Mouse (Mus musculus): ENCODE measurements around the gene Hs3st6. TPM values are rescaled to one million over a fixed set of nuclear protein-coding genes. Genes with fewer than 3 reads are reported as not detected.

Hs3st6 gene
- polyA plus RNA-seq, 1 experiment: 0.72 TPM

DNA sequence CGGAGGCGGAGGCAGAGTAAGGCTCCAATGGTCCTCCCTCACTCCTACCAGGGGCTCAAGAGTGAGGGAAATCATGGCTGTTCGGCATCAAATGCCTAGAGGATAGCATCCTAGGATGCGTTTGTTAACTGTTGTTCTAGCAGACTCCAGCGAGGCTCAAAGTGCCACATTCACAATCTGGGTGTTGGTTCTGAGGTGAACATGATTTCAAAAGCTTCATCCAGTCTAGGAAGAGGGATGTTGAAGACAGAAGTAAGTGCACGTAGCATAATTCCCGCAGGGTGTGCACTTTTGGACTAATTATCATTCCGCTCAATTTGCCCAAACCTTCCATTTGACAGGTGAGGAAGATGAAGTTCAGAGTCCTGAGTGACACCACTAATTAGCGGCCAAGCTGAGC, 45.4 kb downstream of the Hs3st6 start:
- Histone ChIP-seq H3K27me3 (ENCODE audit: control insufficient read depth, insufficient read depth, low read length, poor library complexity, severe bottlenecking) (no peaks in the 10 kb centered on the region), H3K9me3 (replicated peaks; ENCODE audit: control insufficient read depth, insufficient read depth, low read length, poor library complexity, severe bottlenecking) (no peaks in the 10 kb centered on the region), H3K36me3 (ENCODE audit: control insufficient read depth, insufficient read depth, low read length, poor library complexity, severe bottlenecking) (no peaks in the 10 kb centered on the region), H3K4me3 (ENCODE audit: low read depth, low read length) (no peak overlapping the region), H3K27ac (ENCODE audit: insufficient read depth, low read length) (no peak overlapping the region), H3K9ac (ENCODE audit: low read depth, poor library complexity, severe bottlenecking) (no peak overlapping the region), H3K4me1 (ENCODE audit: control insufficient read depth, insufficient read depth, low read length) (peaks cover 4% of the 10 kb centered on the region)
- no peak for TF ChIP-seq EP300 (IDR thresholded peaks at IDR 0.05; ENCODE audit: insufficient read depth, low read depth, low read length)
- TF ChIP-seq CTCF (IDR thresholded peaks at IDR 0.05; ENCODE audit: low read depth, low read length): no peak
- TF ChIP-seq POLR2A (IDR thresholded peaks at IDR 0.05; ENCODE audit: insufficient read depth, low read length): no peak

DNA sequence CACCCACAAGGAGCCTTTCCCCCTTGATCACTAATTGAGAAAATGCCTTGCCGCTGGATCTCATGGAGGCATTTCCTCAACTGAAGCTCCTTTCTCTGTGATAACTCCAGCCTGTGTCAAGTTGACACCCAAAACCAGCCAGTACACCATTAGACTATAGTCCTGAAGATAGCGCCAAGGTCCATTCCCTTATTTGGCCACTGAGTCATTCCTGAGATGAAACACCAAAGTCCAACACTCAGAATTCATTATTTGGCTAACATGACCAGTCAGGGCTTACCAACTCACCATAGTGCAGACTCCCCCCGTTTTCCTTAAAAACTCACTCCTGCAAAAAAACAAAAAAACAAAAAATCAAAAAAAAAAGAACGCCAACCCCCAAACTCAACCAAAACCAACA, 46.7 kb downstream of the Hs3st6 start:
- peaks cover 2% of the 10 kb centered on the region for H3K4me1 ChIP-seq (ENCODE audit: control insufficient read depth, insufficient read depth, low read length)
- no peak overlapping the region for H3K4me3 ChIP-seq (ENCODE audit: low read depth, low read length)
- no peak for TF ChIP-seq CTCF (IDR thresholded peaks at IDR 0.05; ENCODE audit: low read depth, low read length)
- no peak for TF ChIP-seq EP300 (IDR thresholded peaks at IDR 0.05; ENCODE audit: insufficient read depth, low read depth, low read length)
- TF ChIP-seq POLR2A (IDR thresholded peaks at IDR 0.05; ENCODE audit: insufficient read depth, low read length): no peak
- H3K27ac ChIP-seq (ENCODE audit: insufficient read depth, low read length): no peak overlapping the region
- H3K9ac ChIP-seq (ENCODE audit: low read depth, poor library complexity, severe bottlenecking): no peak overlapping the region
- H3K27me3 ChIP-seq (ENCODE audit: control insufficient read depth, insufficient read depth, low read length, poor library complexity, severe bottlenecking): no peaks in the 10 kb centered on the region
- no peaks in the 10 kb centered on the region for H3K9me3 ChIP-seq (replicated peaks; ENCODE audit: control insufficient read depth, insufficient read depth, low read length, poor library complexity, severe bottlenecking)
- H3K36me3 ChIP-seq (ENCODE audit: control insufficient read depth, insufficient read depth, low read length, poor library complexity, severe bottlenecking): no peaks in the 10 kb centered on the region

DNA sequence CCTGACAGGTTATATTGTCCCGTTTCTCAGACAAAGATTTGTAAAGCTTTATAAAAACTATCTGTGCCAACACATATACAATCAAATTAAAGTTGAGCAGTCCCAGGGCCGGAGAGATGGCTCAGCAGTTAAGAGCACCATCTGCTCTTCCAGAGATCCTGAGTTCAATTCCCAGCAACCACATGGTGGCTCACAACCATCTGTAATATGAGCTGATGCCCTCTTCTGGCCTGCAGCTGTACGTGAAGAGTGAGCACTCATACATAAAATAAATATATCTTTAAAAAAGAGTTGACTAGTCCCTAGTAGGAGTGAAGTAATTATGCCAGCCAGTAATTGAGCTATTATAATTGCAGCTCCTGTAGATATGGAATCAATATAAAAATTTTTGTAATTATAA, 47.7 kb downstream of the Hs3st6 start:
- Histone ChIP-seq H3K27ac (ENCODE audit: insufficient read depth, low read length) (no peak overlapping the region), H3K4me3 (ENCODE audit: low read depth, low read length) (no peak overlapping the region), H3K27me3 (ENCODE audit: control insufficient read depth, insufficient read depth, low read length, poor library complexity, severe bottlenecking) (no peaks in the 10 kb centered on the region), H3K9ac (ENCODE audit: low read depth, poor library complexity, severe bottlenecking) (no peak overlapping the region), H3K9me3 (replicated peaks; ENCODE audit: control insufficient read depth, insufficient read depth, low read length, poor library complexity, severe bottlenecking) (no peaks in the 10 kb centered on the region), H3K36me3 (ENCODE audit: control insufficient read depth, insufficient read depth, low read length, poor library complexity, severe bottlenecking) (no peaks in the 10 kb centered on the region), H3K4me1 (ENCODE audit: control insufficient read depth, insufficient read depth, low read length) (peaks cover 2% of the 10 kb centered on the region)
- TF ChIP-seq EP300 (IDR thresholded peaks at IDR 0.05; ENCODE audit: insufficient read depth, low read depth, low read length) (no peak), CTCF (IDR thresholded peaks at IDR 0.05; ENCODE audit: low read depth, low read length) (no peak), POLR2A (IDR thresholded peaks at IDR 0.05; ENCODE audit: insufficient read depth, low read length) (no peak)

DNA sequence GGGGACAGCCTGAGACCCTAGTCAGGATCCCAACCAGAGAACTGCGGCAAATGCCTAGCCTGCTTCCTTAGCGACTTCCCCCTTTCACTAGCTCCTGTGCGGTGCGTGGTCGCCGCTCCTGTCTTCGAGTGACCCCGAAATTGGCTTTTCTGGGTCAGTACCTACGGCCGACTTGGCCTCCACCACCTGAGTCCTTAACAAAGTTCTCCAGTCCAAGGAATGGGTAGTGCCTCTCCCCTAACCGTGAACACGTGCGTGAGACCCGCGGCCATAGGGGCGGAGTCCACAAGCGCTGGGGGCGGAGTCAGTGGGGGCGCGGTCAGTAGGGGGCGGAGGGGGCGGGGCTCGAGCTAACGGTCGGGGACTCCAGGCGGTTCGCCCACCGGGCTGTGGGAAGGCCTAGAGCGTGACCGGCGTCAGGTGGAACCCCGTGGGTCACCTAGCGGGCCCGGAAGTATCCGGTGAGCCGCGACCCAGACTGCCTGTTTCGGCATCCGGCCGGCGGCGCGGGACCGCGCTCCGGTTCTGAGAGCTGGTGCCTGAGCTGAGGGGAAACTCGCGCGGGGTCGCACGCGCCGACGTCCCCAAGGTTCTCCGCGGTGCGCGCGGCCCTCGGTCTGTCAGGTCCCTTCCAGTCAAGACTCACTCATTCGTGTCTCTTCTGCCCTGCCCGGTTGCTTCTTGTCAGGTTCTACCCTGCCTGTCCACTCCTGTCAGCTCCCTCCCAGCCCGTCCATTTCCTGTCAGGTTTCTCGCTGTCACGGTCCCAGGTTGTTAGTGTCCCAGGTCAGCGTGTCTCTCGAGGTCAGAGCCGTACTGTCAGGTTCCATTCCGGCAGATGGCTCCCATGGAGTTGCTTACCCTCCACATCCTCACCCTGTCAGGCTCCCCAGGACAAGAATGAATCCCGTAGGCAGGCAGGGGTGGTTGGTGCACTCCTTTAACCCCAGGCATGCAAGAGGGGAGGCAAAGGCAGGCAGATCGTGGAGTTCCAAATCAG, 51.5 kb downstream of the Hs3st6 start, which contains the start of gene Meiob:
TSS of gene Meiob (plus strand) at position 338 of the 1,000 bp plus-strand sequence.
- Histone ChIP-seq H3K9me3 (replicated peaks; ENCODE audit: control insufficient read depth, insufficient read depth, low read length, poor library complexity, severe bottlenecking) (no peaks in the 10 kb centered on the region), H3K4me1 (ENCODE audit: control insufficient read depth, insufficient read depth, low read length) (no peaks in the 10 kb centered on the region), H3K9ac (ENCODE audit: low read depth, poor library complexity, severe bottlenecking) (peak within 1 kb of the TSS; percentile 59), H3K27me3 (ENCODE audit: control insufficient read depth, insufficient read depth, low read length, poor library complexity, severe bottlenecking) (no peaks in the 10 kb centered on the region; the same call in 1 of the 2 replicates), H3K4me3 (ENCODE audit: low read depth, low read length) (peak within 1 kb of the TSS; percentile 70), H3K27ac (ENCODE audit: insufficient read depth, low read length) (no peak within 1 kb of the TSS), H3K36me3 (ENCODE audit: control insufficient read depth, insufficient read depth, low read length, poor library complexity, severe bottlenecking) (no peaks in the 10 kb centered on the region)
- TF ChIP-seq POLR2A (IDR thresholded peaks at IDR 0.05; ENCODE audit: insufficient read depth, low read length) (no peak), CTCF (IDR thresholded peaks at IDR 0.05; ENCODE audit: low read depth, low read length) (no peak), EP300 (IDR thresholded peaks at IDR 0.05; ENCODE audit: insufficient read depth, low read depth, low read length) (0 out of 2 replicates have a peak, but pooled peaks have one; percentile 3)

Other genes starting within 250 kb of the Hs3st6 start
- 145 and 168 TPM in 2 replicates for gene Traf7, start 225.1 kb upstream of the Hs3st6 start, polyA plus RNA-seq (2011; ENCODE audit: insufficient read depth, insufficient read length, low read depth, missing spikeins)
- 1.2 and 1.5 TPM in 2 replicates for gene Rab26, start 218.8 kb upstream of the Hs3st6 start, polyA plus RNA-seq (2011; ENCODE audit: insufficient read depth, insufficient read length, low read depth, missing spikeins)
- 13.0 and 14.8 TPM in 2 replicates for gene Pkd1, start 203.2 kb upstream of the Hs3st6 start, polyA plus RNA-seq (2011; ENCODE audit: insufficient read depth, insufficient read length, low read depth, missing spikeins)
- gene Tsc2, start 120.4 kb upstream of the Hs3st6 start, polyA plus RNA-seq (2011; ENCODE audit: insufficient read depth, insufficient read length, low read depth, missing spikeins): 51.1 and 53.2 TPM in 2 replicates
- gene Nthl1, start 120.3 kb upstream of the Hs3st6 start, polyA plus RNA-seq (2011; ENCODE audit: insufficient read depth, insufficient read length, low read depth, missing spikeins): 21.5 and 27.2 TPM in 2 replicates
- gene Slc9a3r2, start 102.7 kb upstream of the Hs3st6 start, polyA plus RNA-seq (2011; ENCODE audit: insufficient read depth, insufficient read length, low read depth, missing spikeins): 10.3 and 13.5 TPM in 2 replicates
- gene Npw, start 94.5 kb upstream of the Hs3st6 start, polyA plus RNA-seq (2011; ENCODE audit: insufficient read depth, insufficient read length, low read depth, missing spikeins): 1.6 TPM in 1 of 2 replicates, not detected in the other
- gene Zfp598, start 83.3 kb upstream of the Hs3st6 start, polyA plus RNA-seq (2011; ENCODE audit: insufficient read depth, insufficient read length, low read depth, missing spikeins): 39.0 and 42.1 TPM in 2 replicates
- gene Syngr3, start 63.0 kb upstream of the Hs3st6 start, polyA plus RNA-seq (2011; ENCODE audit: insufficient read depth, insufficient read length, low read depth, missing spikeins): 8.1 and 8.9 TPM in 2 replicates
- 79.6 and 84.0 TPM in 2 replicates for gene Gfer, start 56.8 kb upstream of the Hs3st6 start, polyA plus RNA-seq (2011; ENCODE audit: insufficient read depth, insufficient read length, low read depth, missing spikeins)
- gene Noxo1, start 56.8 kb upstream of the Hs3st6 start, polyA plus RNA-seq (2011; ENCODE audit: insufficient read depth, insufficient read length, low read depth, missing spikeins): 1.2 and 2.3 TPM in 2 replicates
- gene Tbl3, start 45.3 kb upstream of the Hs3st6 start, polyA plus RNA-seq (2011; ENCODE audit: insufficient read depth, insufficient read length, low read depth, missing spikeins): 43.3 and 44.4 TPM in 2 replicates
- gene Rnf151, start 34.9 kb upstream of the Hs3st6 start, polyA plus RNA-seq (2011; ENCODE audit: insufficient read depth, insufficient read length, low read depth, missing spikeins): not detected in 2 replicates
- gene Rps2, start 34.9 kb upstream of the Hs3st6 start, polyA plus RNA-seq (2011; ENCODE audit: insufficient read depth, insufficient read length, low read depth, missing spikeins): 1,670 and 1,851 TPM in 2 replicates
- gene Ndufb10, start 28.5 kb upstream of the Hs3st6 start, polyA plus RNA-seq (2011; ENCODE audit: insufficient read depth, insufficient read length, low read depth, missing spikeins): 88.7 and 90.9 TPM in 2 replicates
- 0.65 TPM in 1 of 2 replicates, not detected in the other for gene Rpl3l, start 25.2 kb upstream of the Hs3st6 start, polyA plus RNA-seq (2011; ENCODE audit: insufficient read depth, insufficient read length, low read depth, missing spikeins)
- gene Msrb1, start 16.3 kb upstream of the Hs3st6 start, polyA plus RNA-seq (2011; ENCODE audit: insufficient read depth, insufficient read length, low read depth, missing spikeins): 27.8 and 34.5 TPM in 2 replicates
- gene Meiob, start 51.3 kb downstream of the Hs3st6 start, polyA plus RNA-seq (2011; ENCODE audit: insufficient read depth, insufficient read length, low read depth, missing spikeins): not detected in 2 replicates
- gene Hagh, start 87.2 kb downstream of the Hs3st6 start, polyA plus RNA-seq (2011; ENCODE audit: insufficient read depth, insufficient read length, low read depth, missing spikeins): 26.9 and 30.2 TPM in 2 replicates
- gene Fahd1, start 97.4 kb downstream of the Hs3st6 start, polyA plus RNA-seq (2011; ENCODE audit: insufficient read depth, insufficient read length, low read depth, missing spikeins): 11.2 and 11.7 TPM in 2 replicates
- 3.0 and 3.8 TPM in 2 replicates for gene Igfals, start 113.0 kb downstream of the Hs3st6 start, polyA plus RNA-seq (2011; ENCODE audit: insufficient read depth, insufficient read length, low read depth, missing spikeins)
- gene Nubp2, start 133.4 kb downstream of the Hs3st6 start, polyA plus RNA-seq (2011; ENCODE audit: insufficient read depth, insufficient read length, low read depth, missing spikeins): 29.8 and 39.0 TPM in 2 replicates
- gene Spsb3, start 133.7 kb downstream of the Hs3st6 start, polyA plus RNA-seq (2011; ENCODE audit: insufficient read depth, insufficient read length, low read depth, missing spikeins): 10.5 and 13.8 TPM in 2 replicates
- 4.0 and 6.8 TPM in 2 replicates for gene Eme2, start 142.1 kb downstream of the Hs3st6 start, polyA plus RNA-seq (2011; ENCODE audit: insufficient read depth, insufficient read length, low read depth, missing spikeins)
- 29.9 and 35.5 TPM in 2 replicates for gene Mrps34, start 142.1 kb downstream of the Hs3st6 start, polyA plus RNA-seq (2011; ENCODE audit: insufficient read depth, insufficient read length, low read depth, missing spikeins)
- 31.1 and 32.3 TPM in 2 replicates for gene Nme3, start 143.5 kb downstream of the Hs3st6 start, polyA plus RNA-seq (2011; ENCODE audit: insufficient read depth, insufficient read length, low read depth, missing spikeins)
- gene Mapk8ip3, start 184.0 kb downstream of the Hs3st6 start, polyA plus RNA-seq (2011; ENCODE audit: insufficient read depth, insufficient read length, low read depth, missing spikeins): 54.8 and 59.5 TPM in 2 replicates
- gene Jpt2, start 207.7 kb downstream of the Hs3st6 start, polyA plus RNA-seq (2011; ENCODE audit: insufficient read depth, insufficient read length, low read depth, missing spikeins): 220 and 226 TPM in 2 replicates